Mouse (Mus musculus): ENCODE data around the gene Zfp687. TPM values are rescaled to one million over a fixed set of nuclear protein-coding genes. Genes with fewer than 3 reads are reported as not detected.
A peak's percentile ranks its signal among the peaks of the same experiment; 100 is the strongest.
"Not testable (repeated sequence)": the region's sequence is repeated elsewhere in the genome, so short reads cannot be mapped to it uniquely, and the experiment has no call there.

Gene Zfp687
- polyA plus RNA-seq, 1 experiment from 2014 or later, result 28.1 TPM

DNA sequence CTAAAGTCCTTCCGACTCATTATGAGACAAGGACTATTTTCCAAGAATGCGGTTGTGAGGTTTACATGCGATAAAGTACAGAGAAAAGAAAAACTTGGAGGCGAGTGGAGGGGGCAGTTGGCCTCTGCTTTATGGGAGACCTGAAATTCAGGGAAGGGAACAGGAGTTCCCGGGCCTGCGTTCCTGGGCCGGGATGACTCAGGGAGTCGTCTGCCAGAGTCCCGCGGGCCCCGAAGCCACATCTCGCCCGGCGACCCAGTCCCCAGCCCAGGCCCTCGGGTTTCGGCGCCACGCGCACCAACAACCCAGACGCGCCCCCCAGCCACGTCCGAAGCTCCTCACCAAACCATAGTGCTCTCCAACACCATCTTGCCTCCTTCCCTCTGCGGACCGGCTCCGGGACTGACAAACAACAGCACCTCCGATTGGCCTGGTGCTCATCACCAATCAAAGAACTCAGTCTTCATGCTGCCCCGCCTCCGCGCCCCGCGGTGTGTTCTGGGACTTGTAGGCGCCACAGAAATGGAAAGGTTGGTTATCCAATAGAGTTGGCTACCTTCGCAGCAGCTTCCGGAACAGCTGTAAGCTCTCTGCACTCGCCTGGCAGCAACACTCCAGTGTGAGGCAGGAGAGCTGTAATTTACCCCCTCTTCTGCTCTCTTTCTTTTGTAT, 27.1 kb upstream of the Zfp687 start, which contains the start of gene Psmd4:
Psmd4 (minus strand) TSS at position 449 of the 672 bp plus-strand sequence.
- ATAC-seq, result peak; percentile 100
- no peaks in the 10 kb centered on the region for H3K27me3 ChIP-seq
- no peaks in the 10 kb centered on the region for H3K9me3 ChIP-seq
- H3K4me3 ChIP-seq (replicated peaks), result peak within 1 kb of the TSS; percentile 78
- H3K4me2 ChIP-seq (replicated peaks), result peak within 1 kb of the TSS; percentile 78
- H3K9ac ChIP-seq (replicated peaks), result peak within 1 kb of the TSS; percentile 83
- peak within 1 kb of the TSS; percentile 61 for H3K27ac ChIP-seq
- WGBS, result under 1% methylated on average over 36 of the region's 36 CpGs
- H3K4me1 ChIP-seq (replicated peaks), result peaks cover 11% of the 10 kb centered on the region
- H3K36me3 ChIP-seq, result peaks cover 13% of the 10 kb centered on the region

DNA sequence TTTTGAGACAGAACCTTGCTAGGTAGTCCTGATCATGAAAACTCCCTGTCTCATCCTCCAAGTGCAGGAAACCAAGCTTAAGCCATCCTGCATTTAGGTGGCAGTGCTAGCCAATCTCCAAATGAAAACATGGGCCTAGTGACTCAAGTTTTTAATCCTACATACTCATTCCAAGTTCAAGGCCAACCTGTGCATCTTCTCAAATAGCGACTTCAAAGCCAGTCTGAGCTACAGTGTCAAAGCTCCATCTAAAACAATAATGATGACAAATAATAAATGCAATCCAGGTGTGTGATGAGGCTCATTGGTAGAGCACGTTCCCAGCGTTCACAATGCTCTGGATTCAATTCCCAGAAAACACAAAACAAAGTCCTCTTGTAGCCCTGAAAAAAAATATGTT, 26.4 kb upstream of the Zfp687 start:
- Histone ChIP-seq H3K27ac (no peak overlapping the region), H3K4me3 (replicated peaks) (peak overlapping the region; percentile 78), H3K9ac (replicated peaks) (peak overlapping the region; percentile 83), H3K36me3 (peaks cover 18% of the 10 kb centered on the region), H3K4me1 (replicated peaks) (peaks cover 11% of the 10 kb centered on the region), H3K27me3 (no peaks in the 10 kb centered on the region), H3K9me3 (no peaks in the 10 kb centered on the region), H3K4me2 (replicated peaks) (peak overlapping the region; percentile 78)
- ATAC-seq, result no peak
- WGBS, result 14% methylated on average over 3 of the region's 3 CpGs

DNA sequence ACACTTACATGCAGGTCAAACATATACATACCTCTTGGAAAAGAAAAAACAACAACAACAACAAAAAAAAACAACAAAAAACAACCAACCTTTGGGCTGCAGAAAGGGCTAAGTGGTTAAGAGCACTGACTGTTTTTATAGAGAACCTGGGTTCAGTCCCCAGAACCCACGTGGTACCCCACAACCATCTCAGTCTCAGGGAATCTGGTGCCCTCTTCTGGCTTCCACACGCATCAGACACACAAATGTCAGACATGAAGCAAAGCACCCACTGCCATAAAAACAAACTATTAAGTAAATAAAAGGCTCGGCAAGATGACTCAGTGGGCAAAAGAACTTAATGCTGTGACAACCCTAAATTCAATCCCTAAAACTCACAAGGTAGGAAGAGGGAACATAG, 14.7 kb upstream of the Zfp687 start:
- Histone ChIP-seq H3K9ac (replicated peaks) (no peak overlapping the region), H3K36me3 (peaks cover 53% of the 10 kb centered on the region)
- WGBS, result 73% methylated on average over 3 of the region's 3 CpGs

DNA sequence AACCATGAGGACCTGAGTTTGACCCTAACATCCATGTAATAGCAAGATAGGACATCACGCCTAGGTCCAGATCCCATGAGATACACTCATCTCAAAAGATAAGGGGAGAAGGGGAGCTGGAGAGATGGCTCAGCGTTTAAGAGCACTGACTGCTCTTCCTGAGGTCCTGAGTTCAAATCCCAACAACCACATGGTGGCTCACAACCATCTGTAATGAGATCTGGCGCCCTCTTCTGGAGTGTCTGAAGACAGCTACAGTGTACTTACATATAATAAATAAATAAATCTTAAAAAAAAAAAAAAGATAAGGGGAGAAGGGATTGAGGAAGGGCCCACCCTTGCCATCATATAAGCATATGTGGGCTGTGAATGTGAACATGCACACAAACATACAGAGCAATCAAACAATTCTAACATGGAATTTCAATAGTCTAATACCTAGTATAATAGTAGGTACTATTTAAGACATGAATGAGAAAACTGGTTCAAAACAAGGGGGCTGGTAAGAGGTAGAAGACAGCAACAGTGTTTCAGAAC, 14.1 kb upstream of the Zfp687 start:
- peaks cover 47% of the 10 kb centered on the region for H3K36me3 ChIP-seq
- not testable (repeated sequence) for H3K27ac ChIP-seq; H3K4me2 ChIP-seq (replicated peaks); H3K9me3 ChIP-seq; H3K27me3 ChIP-seq; H3K4me3 ChIP-seq (replicated peaks); ATAC-seq; H3K9ac ChIP-seq (replicated peaks)
- H3K4me1 ChIP-seq (replicated peaks), result peaks cover 11% of the 10 kb centered on the region
- WGBS, result 79% methylated on average over 3 of the region's 3 CpGs

More for the DNA sequence above, 14.7 kb upstream of the Zfp687 start:
- Histone ChIP-seq H3K27me3 (no peaks in the 10 kb centered on the region), H3K4me3 (replicated peaks) (no peak overlapping the region), H3K9me3 (no peaks in the 10 kb centered on the region), H3K4me1 (replicated peaks) (peaks cover 6% of the 10 kb centered on the region), H3K4me2 (replicated peaks) (no peak overlapping the region), H3K27ac (no peak overlapping the region)
- ATAC-seq, result no peak

DNA sequence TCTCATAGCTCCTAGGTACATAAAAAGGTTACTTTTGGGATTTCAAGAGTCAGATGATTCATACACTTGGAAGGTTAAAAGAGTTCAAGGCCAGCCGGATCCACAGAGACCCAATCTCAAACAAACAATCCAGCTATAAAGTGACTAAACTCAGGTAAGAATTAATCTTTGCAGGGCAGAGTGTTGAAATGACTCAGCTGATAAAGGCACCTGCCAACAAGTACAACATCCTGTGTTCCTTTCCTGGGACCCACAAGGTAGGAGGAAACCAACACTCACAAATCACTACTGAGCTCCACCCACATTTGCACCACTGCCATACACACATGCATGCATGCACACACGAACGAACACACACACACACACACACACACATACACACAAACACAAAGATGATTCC, 13.4 kb upstream of the Zfp687 start:
- H3K4me1 ChIP-seq (replicated peaks), result peaks cover 12% of the 10 kb centered on the region
- H3K9me3 ChIP-seq, result no peaks in the 10 kb centered on the region
- H3K27me3 ChIP-seq, result no peaks in the 10 kb centered on the region
- no peak for ATAC-seq
- no peak overlapping the region for H3K9ac ChIP-seq (replicated peaks)
- H3K4me3 ChIP-seq (replicated peaks), result no peak overlapping the region
- 94% methylated on average over 3 of the region's 3 CpGs for WGBS
- peaks cover 40% of the 10 kb centered on the region for H3K36me3 ChIP-seq
- no peak overlapping the region for H3K27ac ChIP-seq
- no peak overlapping the region for H3K4me2 ChIP-seq (replicated peaks)

DNA sequence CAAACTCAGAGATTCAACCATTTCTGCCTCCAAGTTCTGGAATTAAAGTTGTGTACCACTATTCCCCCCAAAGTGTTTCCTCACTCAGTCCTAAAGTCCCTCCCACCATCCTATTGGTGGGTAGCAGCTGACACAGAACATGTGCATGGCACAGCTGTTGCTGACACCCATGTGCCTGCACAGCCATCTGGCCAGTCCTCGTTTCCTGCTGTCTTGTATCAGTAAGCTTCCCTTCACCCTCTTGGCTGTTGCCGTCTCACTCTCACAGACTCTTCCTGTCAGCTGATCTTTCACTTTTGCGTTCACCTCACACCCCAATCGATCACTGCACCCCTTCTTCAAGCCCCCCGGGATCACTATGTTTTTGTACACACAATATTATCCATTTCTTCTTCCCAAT, 12.5 kb upstream of the Zfp687 start:
- 66% methylated on average over 5 of the region's 5 CpGs for WGBS
- Histone ChIP-seq H3K4me3 (replicated peaks) (no peak overlapping the region), H3K4me2 (replicated peaks) (no peak overlapping the region), H3K27ac (no peak overlapping the region), H3K4me1 (replicated peaks) (peaks cover 12% of the 10 kb centered on the region), H3K36me3 (peaks cover 31% of the 10 kb centered on the region), H3K27me3 (no peaks in the 10 kb centered on the region), H3K9me3 (no peaks in the 10 kb centered on the region), H3K9ac (replicated peaks) (no peak overlapping the region)
- ATAC-seq, result no peak

DNA sequence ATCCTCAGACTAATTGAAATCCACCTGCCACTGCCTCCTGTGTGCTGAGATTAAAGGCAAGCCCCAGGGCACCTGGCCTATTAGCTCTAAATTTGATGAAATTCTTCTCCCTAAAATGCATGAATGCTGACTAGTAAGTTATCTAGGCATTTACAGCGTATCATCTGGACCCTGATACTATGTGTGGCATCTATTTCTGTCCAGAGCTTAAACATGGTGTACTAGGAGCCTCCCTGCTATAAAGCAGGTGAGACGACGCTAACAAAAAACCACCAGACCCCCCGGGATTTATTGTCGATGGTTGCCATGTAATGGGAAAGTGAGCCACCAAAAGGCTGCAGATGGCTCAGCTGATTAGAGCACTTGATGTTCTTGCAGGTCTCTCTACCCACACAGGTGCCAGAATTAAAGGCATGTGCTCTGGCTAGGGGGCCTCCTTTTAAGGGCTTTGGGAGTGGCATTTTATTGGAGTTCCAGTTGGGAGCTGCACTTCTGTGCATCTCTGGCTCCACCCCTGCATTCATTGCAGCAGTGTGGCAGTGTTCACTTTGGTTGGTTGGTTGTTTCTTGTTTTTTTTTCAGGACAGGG, 11.9 kb upstream of the Zfp687 start:
- Histone ChIP-seq H3K27ac (no peak overlapping the region), H3K4me1 (replicated peaks) (peaks cover 12% of the 10 kb centered on the region), H3K9ac (replicated peaks) (no peak overlapping the region), H3K9me3 (no peaks in the 10 kb centered on the region), H3K36me3 (peaks cover 25% of the 10 kb centered on the region), H3K27me3 (no peaks in the 10 kb centered on the region), H3K4me2 (replicated peaks) (no peak overlapping the region), H3K4me3 (replicated peaks) (no peak overlapping the region)
- 61% methylated on average over 5 of the region's 5 CpGs for WGBS
- no peak for ATAC-seq

DNA sequence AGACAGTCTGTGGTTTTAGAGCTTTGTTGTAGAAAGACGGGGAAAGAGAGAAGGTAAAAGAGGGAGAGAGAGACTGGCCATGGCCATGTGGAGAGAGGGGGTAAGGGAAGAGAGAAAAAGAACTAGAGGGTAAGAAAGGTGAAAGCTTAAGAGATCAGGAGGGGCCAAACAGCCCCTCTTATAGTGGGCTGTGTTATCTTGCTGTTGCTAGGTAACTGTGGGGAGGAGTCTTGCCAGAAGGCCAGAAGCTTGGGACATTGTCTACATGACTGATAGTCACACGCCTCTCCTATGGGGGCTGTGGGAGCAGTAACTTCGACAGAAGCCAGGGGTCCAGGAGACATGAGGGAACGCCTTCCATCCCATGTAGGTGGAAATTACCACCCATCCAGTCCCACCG, 10.0 kb upstream of the Zfp687 start:
- H3K4me2 ChIP-seq (replicated peaks), result no peak overlapping the region
- no peak overlapping the region for H3K4me3 ChIP-seq (replicated peaks)
- no peaks in the 10 kb centered on the region for H3K27me3 ChIP-seq
- H3K9ac ChIP-seq (replicated peaks), result no peak overlapping the region
- no peaks in the 10 kb centered on the region for H3K9me3 ChIP-seq
- 54% methylated on average over 5 of the region's 5 CpGs for WGBS
- no peak overlapping the region for H3K27ac ChIP-seq
- peaks cover 6% of the 10 kb centered on the region for H3K36me3 ChIP-seq
- no peak for ATAC-seq
- peaks cover 12% of the 10 kb centered on the region for H3K4me1 ChIP-seq (replicated peaks)

DNA sequence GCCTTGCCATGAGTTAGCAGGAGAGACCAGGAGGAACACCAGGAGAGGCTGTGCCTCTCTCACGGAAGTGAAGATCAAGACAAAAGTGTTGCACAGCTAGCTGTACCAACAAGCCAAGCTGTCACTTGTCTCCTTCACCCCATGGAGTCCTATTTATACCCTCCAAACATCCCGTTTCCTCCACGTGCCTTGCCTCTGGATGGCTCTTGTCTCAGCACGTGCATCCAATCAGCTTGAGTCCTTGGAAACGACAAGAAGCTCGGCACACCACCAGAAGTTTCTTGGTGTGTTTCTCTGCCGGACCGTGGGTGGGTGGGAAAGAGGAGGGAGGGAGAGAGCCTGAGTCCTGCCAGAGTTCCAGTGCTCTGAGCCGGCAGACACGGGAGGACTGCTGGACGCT, 9.3 kb upstream of the Zfp687 start:
- no peak overlapping the region for H3K4me2 ChIP-seq (replicated peaks)
- no peak overlapping the region for H3K4me3 ChIP-seq (replicated peaks)
- H3K4me1 ChIP-seq (replicated peaks), result peaks cover 12% of the 10 kb centered on the region
- no peaks in the 10 kb centered on the region for H3K9me3 ChIP-seq
- no peak overlapping the region for H3K27ac ChIP-seq
- 29% methylated on average over 11 of the region's 11 CpGs for WGBS
- no peaks in the 10 kb centered on the region for H3K27me3 ChIP-seq
- peak overlapping the region; percentile 1; the same call in 1 of the 2 replicates for H3K9ac ChIP-seq (replicated peaks)
- ATAC-seq, result no peak
- peaks cover 3% of the 10 kb centered on the region; the same call in 1 of the 2 replicates for H3K36me3 ChIP-seq

DNA sequence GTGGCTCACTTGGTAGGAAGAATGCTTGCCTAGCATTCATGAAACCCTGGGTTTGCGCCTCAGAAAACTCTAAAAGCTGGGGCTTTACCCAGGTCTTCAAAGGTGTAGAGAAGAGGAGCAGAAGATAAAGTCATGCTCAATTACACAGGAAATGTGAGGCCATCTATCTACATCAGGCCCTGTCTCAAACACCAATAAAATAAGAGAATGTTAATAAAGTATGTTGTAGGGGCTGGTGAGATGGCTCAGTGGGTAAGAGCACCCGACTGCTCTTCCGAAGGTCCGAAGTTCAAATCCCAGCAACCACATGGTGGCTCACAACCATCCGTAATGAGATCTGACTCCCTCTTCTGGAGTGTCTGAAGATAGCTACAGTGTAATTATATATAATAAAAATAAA, 5.7 kb upstream of the Zfp687 start:
- 96% methylated on average over 5 of the region's 5 CpGs for WGBS
- not testable (repeated sequence) for H3K4me2 ChIP-seq (replicated peaks); H3K4me3 ChIP-seq (replicated peaks); H3K9me3 ChIP-seq; H3K27me3 ChIP-seq; H3K9ac ChIP-seq (replicated peaks); H3K27ac ChIP-seq; ATAC-seq; H3K36me3 ChIP-seq
- H3K4me1 ChIP-seq (replicated peaks), result peaks cover 20% of the 10 kb centered on the region

DNA sequence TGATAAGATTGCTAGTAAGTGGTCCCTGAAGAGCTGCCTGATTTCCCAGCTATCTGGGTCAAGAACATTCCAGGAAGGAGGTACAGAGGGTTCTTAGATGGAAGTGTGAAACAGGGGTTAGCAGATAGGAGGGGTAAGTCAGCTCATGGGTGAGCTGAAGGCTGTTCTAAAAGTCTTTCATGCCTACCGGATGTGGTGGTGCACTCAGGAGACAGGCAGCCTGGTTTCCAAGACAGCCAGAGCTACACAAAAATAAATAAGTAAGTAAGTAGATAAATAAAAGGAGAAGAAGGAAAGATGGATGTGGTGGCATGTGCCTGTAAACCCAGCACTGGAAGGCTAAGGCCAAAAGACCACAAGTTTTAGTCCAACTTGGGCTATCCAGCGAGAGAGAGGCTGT, 3.5 kb upstream of the Zfp687 start:
- Histone ChIP-seq H3K9ac (replicated peaks) (no peak overlapping the region), H3K4me3 (replicated peaks) (no peak overlapping the region), H3K27me3 (no peaks in the 10 kb centered on the region), H3K27ac (no peak overlapping the region), H3K36me3 (no peaks in the 10 kb centered on the region), H3K9me3 (no peaks in the 10 kb centered on the region), H3K4me1 (replicated peaks) (peaks cover 17% of the 10 kb centered on the region), H3K4me2 (replicated peaks) (no peak overlapping the region)
- ATAC-seq, result no peak
- 80% methylated on average over 2 of the region's 2 CpGs for WGBS

DNA sequence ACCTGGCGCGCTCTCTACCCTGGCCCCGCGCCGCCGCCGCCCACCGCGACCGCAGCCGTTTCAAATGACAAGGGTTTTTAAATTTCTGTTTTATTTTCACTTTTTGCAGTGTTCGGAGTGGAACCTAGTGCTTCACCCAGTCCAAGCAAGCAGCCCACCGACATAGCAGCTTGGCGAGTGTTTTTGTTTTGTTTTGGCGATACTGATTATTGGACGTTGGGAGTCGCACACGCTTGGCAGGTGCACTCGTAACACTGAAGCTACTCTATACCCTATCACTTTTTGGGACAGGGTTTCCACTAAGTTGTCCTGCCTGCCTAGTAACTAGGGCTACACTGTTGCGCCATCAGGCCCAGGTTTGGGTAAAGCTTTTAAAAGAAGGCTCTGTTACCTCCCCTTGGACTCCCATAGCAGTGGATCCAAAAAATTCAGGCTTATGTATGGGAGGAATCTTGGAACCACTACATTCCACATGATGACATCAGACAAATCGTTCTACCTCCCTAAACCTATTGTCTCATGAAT, 1.3 kb upstream of the Zfp687 start:
- Histone ChIP-seq H3K9ac (replicated peaks) (peak overlapping the region; percentile 66), H3K9me3 (no peaks in the 10 kb centered on the region), H3K4me2 (replicated peaks) (peak overlapping the region; percentile 98), H3K27ac (peak overlapping the region; percentile 93), H3K4me3 (replicated peaks) (peak overlapping the region; percentile 82), H3K27me3 (no peaks in the 10 kb centered on the region), H3K4me1 (replicated peaks) (peaks cover 28% of the 10 kb centered on the region), H3K36me3 (peaks cover 7% of the 10 kb centered on the region)
- 4% methylated on average over 21 of the region's 21 CpGs for WGBS
- no peak for ATAC-seq

Data from midbrain, embryonic 13.5 days (tissue).